Mouse (Mus musculus): ENCODE data around the gene Slc25a20.

Slc25a20 gene

GRCm38 (mm10) chr9:108687181-108687580, 25.3 kb downstream of the Slc25a20 start:
- DNase-seq (ENCODE audit: low read depth, low spot score) = no peak

- DNase-seq (ENCODE audit: low read depth, low spot score) = no peak
These were observed 25.8 kb downstream of the Slc25a20 start for GRCm38 (mm10) chr9:108687686-108688085.

- DNase-seq (ENCODE audit: low read depth, low spot score) = no peak
These were observed 26.6 kb downstream of the Slc25a20 start for GRCm38 (mm10) chr9:108688451-108688850.

- no peak for DNase-seq (ENCODE audit: low read depth, low spot score)
These were observed 27.2 kb downstream of the Slc25a20 start, which contains the start of gene Prkar2a for GRCm38 (mm10) chr9:108689106-108689505. TSS of gene Prkar2a (plus strand) at chr9:108689314.

GRCm38 (mm10) chr9:108689993-108690392, 28.1 kb downstream of the Slc25a20 start:
- DNase-seq (ENCODE audit: low read depth, low spot score) = no peak

GRCm38 (mm10) chr9:108690914-108691313, 29.0 kb downstream of the Slc25a20 start:
- no peak for DNase-seq (ENCODE audit: low read depth, low spot score)

GRCm38 (mm10) chr9:108691371-108691770, 29.5 kb downstream of the Slc25a20 start:
- no peak for DNase-seq (ENCODE audit: low read depth, low spot score)

- DNase-seq (ENCODE audit: low read depth, low spot score) = peak; percentile 88
These were observed 29.9 kb downstream of the Slc25a20 start for GRCm38 (mm10) chr9:108691846-108692225.

GRCm38 (mm10) chr9:108692226-108693041, 30.5 kb downstream of the Slc25a20 start:
- DNase-seq (ENCODE audit: low read depth, low spot score) = peak; percentile 57

- no peak for DNase-seq (ENCODE audit: low read depth, low spot score)
These were observed 32.1 kb downstream of the Slc25a20 start for GRCm38 (mm10) chr9:108693946-108694345.

- DNase-seq (ENCODE audit: low read depth, low spot score) = no peak
These were observed 32.6 kb downstream of the Slc25a20 start for GRCm38 (mm10) chr9:108694533-108694932.

- DNase-seq (ENCODE audit: low read depth, low spot score) = no peak
These were observed 40.6 kb downstream of the Slc25a20 start for GRCm38 (mm10) chr9:108702476-108702875.

- DNase-seq (ENCODE audit: low read depth, low spot score) = no peak
These were observed 41.7 kb downstream of the Slc25a20 start for GRCm38 (mm10) chr9:108703373-108704110.

- no peak for DNase-seq (ENCODE audit: low read depth, low spot score)
These were observed 42.7 kb downstream of the Slc25a20 start for GRCm38 (mm10) chr9:108704591-108704990.

GRCm38 (mm10) chr9:108707212-108707611, 45.3 kb downstream of the Slc25a20 start:
- no peak for DNase-seq (ENCODE audit: low read depth, low spot score)

GRCm38 (mm10) chr9:108708833-108709232, 46.9 kb downstream of the Slc25a20 start:
- no peak for DNase-seq (ENCODE audit: low read depth, low spot score)

- DNase-seq (ENCODE audit: low read depth, low spot score) = no peak
These were observed 48.9 kb downstream of the Slc25a20 start for GRCm38 (mm10) chr9:108710767-108711166.

GRCm38 (mm10) chr9:108716199-108716598, 54.3 kb downstream of the Slc25a20 start:
- DNase-seq (ENCODE audit: low read depth, low spot score) = no peak

- no peak for DNase-seq (ENCODE audit: low read depth, low spot score)
These were observed 61.9 kb downstream of the Slc25a20 start for GRCm38 (mm10) chr9:108723751-108724150.

GRCm38 (mm10) chr9:108726116-108726515, 64.2 kb downstream of the Slc25a20 start:
- no peak for DNase-seq (ENCODE audit: low read depth, low spot score)

GRCm38 (mm10) chr9:108729050-108729449, 67.2 kb downstream of the Slc25a20 start:
- DNase-seq (ENCODE audit: low read depth, low spot score) = no peak

GRCm38 (mm10) chr9:108732462-108732861, 70.6 kb downstream of the Slc25a20 start:
- DNase-seq (ENCODE audit: low read depth, low spot score) = no peak

All from forelimb bud, embryonic 11.5 days (tissue).